ENCODE assay signal across 26 mouse cellular contexts in genomic region chr8:117049444-117049843, GRCm38 (mm10). TPM values are rescaled to one million over a fixed set of nuclear protein-coding genes. Genes with fewer than 3 reads are reported as not detected.
DNase-seq lines count a peak whose midpoint lies in the region; ATAC-seq and TF ChIP-seq lines count a peak whose summit lies in the region.
"Had no signal": no experiment of that assay in that cellular context is flagged by ENCODE, and none has a peak within 500 bp of the region (broad histone marks: within the 10 kb centered on the region; RNA-seq: fewer than 3 reads in every experiment).

No protein-coding gene starts in this region.

- no peak overlapping the region for H3K27ac ChIP-seq in embryonic facial prominence, embryonic 12.5 days
- no peak overlapping the region for H3K27ac ChIP-seq in embryonic facial prominence, embryonic 10.5 days (replicated peaks)
- H3K27ac ChIP-seq in layer of hippocampus, adult 2 months, result no peak overlapping the region
- no peak overlapping the region for H3K27ac ChIP-seq in MEL (ENCODE audit: control insufficient read depth, low read depth, low read length)
- H3K27ac ChIP-seq: forebrain, embryonic 13.5 days; heart, embryonic 10.5 days; hindbrain, embryonic 13.5 days; liver, embryonic 13.5 days; neural tube, embryonic 15.5 days had no signal

- no peak overlapping the region for H3K9ac ChIP-seq in embryonic facial prominence, embryonic 12.5 days
- H3K9ac ChIP-seq in MEL (ENCODE audit: control insufficient read depth, low read depth, low read length, poor library complexity, severe bottlenecking), result no peak overlapping the region
- H3K9ac ChIP-seq: forebrain, embryonic 13.5 days; hindbrain, embryonic 13.5 days; liver, embryonic 13.5 days; neural tube, embryonic 15.5 days had no signal

- peak; percentile 35 for TF ChIP-seq CTCF in layer of hippocampus, adult 2 months (conservative IDR thresholded peaks at IDR 0.05)
- TF ChIP-seq CTCF in MEL (IDR thresholded peaks at IDR 0.05 in 2 of 3, conservative IDR thresholded peaks at IDR 0.05 in 1 of 3; ENCODE audit: control insufficient read depth in 1 of 3, insufficient read depth in 1 of 3, low read depth in 2 of 3, low read length in 3 of 3, poor library complexity in 1 of 3, severe bottlenecking in 1 of 3), result peak; percentile 23 to 41 (median 37); a peak in 3 of 6 replicates

- intact Hi-C loops in left cerebral cortex, postnatal 36 days (cut with DNase I), result no loop called here

- H3K4me2 ChIP-seq in embryonic facial prominence, embryonic 12.5 days (replicated peaks), result no peak overlapping the region
- H3K4me2 ChIP-seq: forebrain, embryonic 13.5 days; hindbrain, embryonic 13.5 days; liver, embryonic 13.5 days; neural tube, embryonic 15.5 days had no signal

- no peak for TF ChIP-seq EP300 in MEL (IDR thresholded peaks at IDR 0.05; ENCODE audit: low read depth in 1 of 2, low read length in 2 of 2)

- H3K4me3 ChIP-seq in embryonic facial prominence, embryonic 12.5 days, result no peak overlapping the region
- H3K4me3 ChIP-seq in embryonic facial prominence, embryonic 10.5 days, result no peak overlapping the region
- H3K4me3 ChIP-seq in layer of hippocampus, adult 2 months, result no peak overlapping the region
- no peak overlapping the region for H3K4me3 ChIP-seq in MEL (ENCODE audit: control insufficient read depth in 1 of 2, insufficient read depth in 1 of 2, low read depth in 2 of 2, low read length in 2 of 2)
- H3K4me3 ChIP-seq: forebrain, embryonic 13.5 days; heart, embryonic 10.5 days; hindbrain, embryonic 13.5 days; liver, embryonic 13.5 days; megakaryocyte, embryonic 14.5 days; neural tube, embryonic 15.5 days had no signal

- H3K27me3 ChIP-seq in embryonic facial prominence, embryonic 12.5 days, result no peaks in the 10 kb centered on the region
- H3K27me3 ChIP-seq in embryonic facial prominence, embryonic 10.5 days (replicated peaks; ENCODE audit: low read depth, poor library complexity, severe bottlenecking), result no peaks in the 10 kb centered on the region
- H3K27me3 ChIP-seq in MEL (ENCODE audit: control insufficient read depth in 1 of 2, insufficient read depth in 2 of 2, low read length in 2 of 2), result no peaks in the 10 kb centered on the region
- H3K27me3 ChIP-seq: forebrain, embryonic 13.5 days; hindbrain, embryonic 13.5 days; liver, embryonic 13.5 days; neural tube, embryonic 15.5 days had no signal

- H3K9me3 ChIP-seq in embryonic facial prominence, embryonic 12.5 days, result no peaks in the 10 kb centered on the region
- no peaks in the 10 kb centered on the region for H3K9me3 ChIP-seq in embryonic facial prominence, embryonic 10.5 days
- H3K9me3 ChIP-seq in MEL (replicated peaks; ENCODE audit: insufficient read depth, low read length), result no peaks in the 10 kb centered on the region
- H3K9me3 ChIP-seq: forebrain, embryonic 13.5 days; heart, embryonic 10.5 days; hindbrain, embryonic 13.5 days; liver, embryonic 13.5 days; neural tube, embryonic 15.5 days had no signal

- TF ChIP-seq RAD21 in MEL (IDR thresholded peaks at IDR 0.05; ENCODE audit: low read depth, low read length), result peak; percentile 27

- peak; percentile 52; the same call in 1 of the 2 replicates for ATAC-seq in embryonic facial prominence, embryonic 12.5 days (ENCODE audit: insufficient number of reproducible peaks, insufficient read depth, low FRiP score, low TSS enrichment)
- 0 out of 2 replicates have a peak, but pooled peaks have one; percentile 24 for ATAC-seq in megakaryocyte-erythroid progenitor cell, adult 5-6 weeks (replicated peaks; ENCODE audit: low FRiP score, low TSS enrichment, poor library complexity, severe bottlenecking)
- ATAC-seq: forebrain, embryonic 13.5 days; midbrain, embryonic 16.5 days had no signal

- 65% methylated on average over 7 of the region's 7 CpGs for WGBS in embryonic facial prominence, embryonic 12.5 days
- WGBS in embryonic facial prominence, embryonic 10.5 days, result 62% methylated on average over 7 of the region's 7 CpGs

- no peak for TF ChIP-seq POLR2A in MEL (IDR thresholded peaks at IDR 0.05; ENCODE audit: control insufficient read depth in 1 of 2, insufficient read depth in 1 of 2, low read depth in 1 of 2, low read length in 2 of 2, poor library complexity in 1 of 2)

- no peaks in the 10 kb centered on the region for H3K4me1 ChIP-seq in embryonic facial prominence, embryonic 12.5 days
- H3K4me1 ChIP-seq in embryonic facial prominence, embryonic 10.5 days, result no peaks in the 10 kb centered on the region
- peaks cover 5 to 13% of the 10 kb centered on the region in 2 experiments for H3K4me1 ChIP-seq in MEL (ENCODE audit: control insufficient read depth in 1 of 2, insufficient read depth in 2 of 2, low read length in 2 of 2)
- H3K4me1 ChIP-seq: forebrain, embryonic 13.5 days; heart, embryonic 10.5 days; hindbrain, embryonic 13.5 days; liver, embryonic 13.5 days; neural tube, embryonic 15.5 days had no signal

- H3K79me2 ChIP-seq in MEL (ENCODE audit: control insufficient read depth, insufficient read depth, low read length, poor library complexity), result no peaks in the 10 kb centered on the region

- H3K36me3 ChIP-seq in embryonic facial prominence, embryonic 12.5 days, result no peaks in the 10 kb centered on the region
- H3K36me3 ChIP-seq in embryonic facial prominence, embryonic 10.5 days (replicated peaks), result no peaks in the 10 kb centered on the region
- H3K36me3 ChIP-seq in MEL (ENCODE audit: control insufficient read depth in 1 of 2, insufficient read depth in 2 of 2, low read length in 2 of 2), result peaks cover 0 to 6% of the 10 kb centered on the region in 2 experiments; a peak in 2 of 4 replicates
- H3K36me3 ChIP-seq: heart, embryonic 10.5 days; hindbrain, embryonic 13.5 days; liver, embryonic 13.5 days; neural tube, embryonic 15.5 days had no signal

- no peak for DNase-seq in embryonic facial prominence, embryonic 10.5 days (ENCODE audit: low spot score)
- no peak for DNase-seq in layer of hippocampus, adult 2 months (ENCODE audit: low spot score in 2 of 2)
- DNase-seq in layer of hippocampus, adult 11-12 months (ENCODE audit: low spot score), result no peak
- DNase-seq in MEL (ENCODE audit: low read depth, low spot score), result no peak
- DNase-seq in left cerebral cortex, postnatal 36 days (ENCODE audit: low spot score in 2 of 2), result no peak
- no peak for DNase-seq in gastrocnemius, postnatal 4 days (ENCODE audit: low spot score in 2 of 2)
- DNase-seq: adrenal gland, postnatal 10 days; cerebellum, postnatal 14 days; embryo, embryonic 11 days; gastrocnemius, postnatal 36 days; heart, postnatal 10 days; kidney, postnatal 10 days; liver, embryonic 13.5 days; lung, postnatal 14 days; spleen, adult 18-20 months; thymus, postnatal 36 days had no signal

TF ChIP-seq in MEL, 35 proteins besides CTCF, POLR2A, EP300 and RAD21:
- TF ChIP-seq CHD1 (IDR thresholded peaks at IDR 0.05; ENCODE audit: low read depth, low read length), result no peak
- no peak for TF ChIP-seq USF2 (IDR thresholded peaks at IDR 0.05; ENCODE audit: borderline replicate concordance in 1 of 2, insufficient read depth in 1 of 2, low read depth in 1 of 2, low read length in 2 of 2)
- TF ChIP-seq TAL1 (IDR thresholded peaks at IDR 0.05; ENCODE audit: low read length), result no peak
- TF ChIP-seq ZKSCAN1 (IDR thresholded peaks at IDR 0.05; ENCODE audit: low read depth, low read length), result peak; percentile 80; the same call in 1 of the 2 replicates
- TF ChIP-seq GATA1 (IDR thresholded peaks at IDR 0.05; ENCODE audit: low read depth, low read length), result no peak

RNA-seq across cellular contexts. Expression of gene Pkd1l2, which starts 32.8 kb away (rescaled TPM):
- polyA plus RNA-seq in embryonic facial prominence, embryonic 12.5 days (2016; fragmentation: Nextera tagmentation; extraction: Ambion mirVana), result not detected in 2 replicates
- polyA plus RNA-seq in embryonic facial prominence, embryonic 10.5 days (2016; fragmentation: Nextera tagmentation; extraction: Ambion mirVana), result not detected in 2 replicates
- total RNA-seq in layer of hippocampus, adult 2 months (2021), result under 1 TPM in 1 of 2 experiments, not detected in 1; 0.10 TPM
- 0.92 and 1.5 TPM in 2 replicates for total RNA-seq in MEL (2012; rRNA removed)
- polyA plus RNA-seq in MEL (2012; ENCODE audit: insufficient read depth in 1 of 2, insufficient read length in 2 of 2, low read depth in 1 of 2, low replicate concordance in 2 of 2, missing spikeins in 1 of 2), result under 1 TPM in 1 of 2 experiments, not detected in 1; 0.86 TPM
- 0.42 TPM in 1 of 2 replicates, not detected in the other for total RNA-seq in megakaryocyte-erythroid progenitor cell, adult 5-6 weeks (2014; fragmentation: Nextera tagmentation)
- not detected in 2 replicates for total RNA-seq in megakaryocyte-erythroid progenitor cell, adult 5-6 weeks (2017)
- total RNA-seq in left cerebral cortex, postnatal 36 days (2021), result under 1 TPM; 0.07 TPM
- under 1 TPM in 1 of 2 experiments, not detected in 1; 0.08 TPM for total RNA-seq in gastrocnemius, postnatal 4 days (2021)
- polyA plus RNA-seq: forebrain, embryonic 13.5 days; intestine, embryonic 14.5 days; limb, embryonic 11.5 days; midbrain, embryonic 16.5 days had no signal

RNA-seq across cellular contexts. Expression of gene Bco1, which starts 46.2 kb away (rescaled TPM):
- polyA plus RNA-seq in embryonic facial prominence, embryonic 12.5 days (2016; fragmentation: Nextera tagmentation; extraction: Ambion mirVana), result 0.15 and 0.38 TPM in 2 replicates
- polyA plus RNA-seq in embryonic facial prominence, embryonic 10.5 days (2016; fragmentation: Nextera tagmentation; extraction: Ambion mirVana), result 0.22 and 0.33 TPM in 2 replicates
- total RNA-seq in layer of hippocampus, adult 2 months (2021), result not detected
- total RNA-seq in MEL (2012; rRNA removed), result 1.2 and 1.6 TPM in 2 replicates
- polyA plus RNA-seq in MEL (2012; ENCODE audit: insufficient read depth in 1 of 2, insufficient read length in 2 of 2, low read depth in 1 of 2, low replicate concordance in 2 of 2, missing spikeins in 1 of 2), result under 1 TPM in 1 of 2 experiments, not detected in 1; 0.70 TPM
- total RNA-seq in megakaryocyte-erythroid progenitor cell, adult 5-6 weeks (2014; fragmentation: Nextera tagmentation), result 1.8 TPM in 1 of 2 replicates, not detected in the other
- total RNA-seq in megakaryocyte-erythroid progenitor cell, adult 5-6 weeks (2017), result 0.08 and 0.09 TPM in 2 replicates
- not detected for total RNA-seq in left cerebral cortex, postnatal 36 days (2021)
- total RNA-seq in gastrocnemius, postnatal 4 days (2021), result under 1 TPM; 0.20 to 0.41 TPM
- polyA plus RNA-seq: forebrain, embryonic 13.5 days; limb, embryonic 11.5 days had no signal

RNA-seq across cellular contexts. Expression of gene Gcsh, which starts 56.1 kb away (rescaled TPM):
- 125 and 127 TPM in 2 replicates for polyA plus RNA-seq in embryonic facial prominence, embryonic 12.5 days (2016; fragmentation: Nextera tagmentation; extraction: Ambion mirVana)
- polyA plus RNA-seq in embryonic facial prominence, embryonic 10.5 days (2016; fragmentation: Nextera tagmentation; extraction: Ambion mirVana), result 183 and 189 TPM in 2 replicates
- 10 to 100 TPM; 39.9 to 42.9 TPM for total RNA-seq in layer of hippocampus, adult 2 months (2021)
- total RNA-seq in MEL (2012; rRNA removed), result 118 and 137 TPM in 2 replicates
- 10 to 100 TPM in 1 of 2 experiments, not detected in 1; 77.1 TPM for polyA plus RNA-seq in MEL (2012; ENCODE audit: insufficient read depth in 1 of 2, insufficient read length in 2 of 2, low read depth in 1 of 2, low replicate concordance in 2 of 2, missing spikeins in 1 of 2)
- 71.7 and 72.1 TPM in 2 replicates for total RNA-seq in megakaryocyte-erythroid progenitor cell, adult 5-6 weeks (2014; fragmentation: Nextera tagmentation)
- 80.8 and 95.0 TPM in 2 replicates for total RNA-seq in megakaryocyte-erythroid progenitor cell, adult 5-6 weeks (2017)
- 10 to 100 TPM; 33.2 to 43.7 TPM for total RNA-seq in left cerebral cortex, postnatal 36 days (2021)
- 10 to 100 TPM; 40.1 to 41.6 TPM for total RNA-seq in gastrocnemius, postnatal 4 days (2021)
